Mouse (Mus musculus): ENCODE data around the gene Bcl2l13.

- TF ChIP-seq CTCF (IDR thresholded peaks at IDR 0.05; ENCODE audit: extremely low read depth, insufficient read depth, low read length) (no peak), POLR2A (IDR thresholded peaks at IDR 0.05; ENCODE audit: extremely low read depth, insufficient read depth, low read length) (no peak)
These were observed 78.5 kb downstream of the Bcl2l13 start for GRCm38 (mm10) chr6:120914533-120914910.

Measured in cortical plate, adult 2 months (tissue).